ENCODE assay signal across 13 mouse cellular contexts in the genomic region with DNA sequence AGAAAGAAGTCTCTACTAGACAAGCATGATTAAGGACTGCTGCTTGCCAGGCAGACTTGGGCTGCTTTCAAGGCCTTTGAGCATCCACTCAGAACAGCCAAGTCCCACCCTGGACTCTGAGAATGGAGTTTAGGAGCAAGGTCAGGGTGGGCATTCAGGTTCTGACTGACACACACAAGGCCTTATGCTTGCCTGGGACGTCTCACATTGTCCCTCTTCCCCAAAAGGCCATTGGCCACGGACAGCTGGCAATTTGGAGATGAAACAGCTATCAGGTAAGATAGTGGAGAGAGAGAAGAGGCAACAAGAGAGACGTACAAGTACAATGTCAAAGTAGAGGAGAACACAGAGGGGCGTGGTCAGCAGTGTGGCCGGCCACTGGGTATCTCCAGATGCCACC.
DNase-seq lines count a peak whose midpoint lies in the region.
"Had no signal": no experiment of that assay in that cellular context is flagged by ENCODE, and none has a peak within 500 bp of the region (broad histone marks: within the 10 kb centered on the region; RNA-seq: fewer than 3 reads in every experiment).

No protein-coding gene starts in this region.

- DNase-seq in kidney, adult 18-20 months = peak; percentile 10
- no peak for DNase-seq in kidney, adult 11 months
- peak; percentile 17 for DNase-seq in right cerebral cortex, postnatal 10 days (ENCODE audit: low spot score in 2 of 2)
- DNase-seq in right cerebral cortex, adult 2 months (ENCODE audit: low spot score in 2 of 2) = no peak
- DNase-seq in urinary bladder, postnatal 4 days (ENCODE audit: low spot score in 2 of 2) = peak; percentile 8 to 49
- DNase-seq in urinary bladder, postnatal 25 days (ENCODE audit: low spot score) = no peak
- DNase-seq: adrenal gland, adult 8-10 months; adrenal gland, postnatal 25 days; cerebellum, adult 11-12 months; cerebellum, adult 8-10 months; cerebellum, postnatal 10 days; cerebellum, postnatal 36 days; gastrocnemius, postnatal 25 days had no signal

Comparison
In these comparisons a context has a peak if more than half of its experiments do, and no peak if none do; other contexts are left out.
1. DNase-seq: peak in kidney, adult 18-20 months (single experiment), right cerebral cortex, postnatal 10 days (2 of 2) and urinary bladder, postnatal 4 days (2 of 2); none in kidney, adult 11 months (single experiment), right cerebral cortex, adult 2 months (0 of 2) and urinary bladder, postnatal 25 days (single experiment).